Mouse (Mus musculus): ENCODE data around the gene Gmfb. TPM values are rescaled to one million over a fixed set of nuclear protein-coding genes. Genes with fewer than 3 reads are reported as not detected.
"Not testable (repeated sequence)": the region's sequence is repeated elsewhere in the genome, so short reads cannot be mapped to it uniquely, and the experiment has no call there.

Gene Gmfb
- 100 to 1,000 TPM; 118 to 172 (median 163) TPM for total RNA-seq (2022)

DNA sequence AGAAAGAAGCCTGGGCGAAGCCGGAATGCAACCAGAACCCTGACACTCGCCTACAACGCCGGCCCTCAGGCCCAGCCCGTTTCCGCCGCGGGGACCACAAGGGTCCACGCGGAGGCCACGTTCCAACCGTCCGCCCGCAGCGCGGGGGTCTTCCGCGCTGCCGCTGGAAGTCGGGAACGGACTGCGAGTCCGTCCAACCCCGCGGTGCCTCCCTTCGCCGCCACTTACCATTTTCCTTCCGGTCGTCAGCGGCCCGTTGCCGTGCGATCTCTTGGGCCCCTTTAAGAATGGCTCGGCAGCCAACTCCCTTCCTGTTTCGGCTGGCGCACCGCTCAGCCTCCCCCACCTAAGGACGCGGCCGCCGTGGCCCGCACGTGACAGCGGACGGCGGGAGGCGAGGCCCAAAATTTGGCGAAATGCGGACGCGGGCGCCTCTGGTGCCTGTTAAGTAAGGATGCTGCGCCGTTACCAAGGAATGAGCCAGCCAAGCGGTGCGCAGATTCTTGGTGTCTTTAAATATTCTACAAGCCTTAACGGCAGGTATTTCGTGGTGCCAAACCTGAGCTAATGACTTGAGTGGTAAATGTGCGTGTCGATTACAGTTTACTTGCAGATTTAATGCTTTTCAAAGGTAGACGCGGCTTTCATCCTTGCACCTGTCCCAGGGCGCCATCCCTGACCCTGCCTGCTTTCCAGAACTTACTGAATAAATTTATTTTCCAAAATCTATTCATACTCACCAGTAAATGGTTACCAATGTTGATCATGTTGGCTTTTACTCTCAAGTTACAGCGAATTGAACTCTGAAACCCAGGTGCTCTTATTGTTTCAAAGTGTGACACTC is at the start of gene Gmfb:
Gmfb (minus strand) TSS at position 370 of the 844 bp plus-strand sequence.
- DNase-seq: peak; percentile 92

DNA sequence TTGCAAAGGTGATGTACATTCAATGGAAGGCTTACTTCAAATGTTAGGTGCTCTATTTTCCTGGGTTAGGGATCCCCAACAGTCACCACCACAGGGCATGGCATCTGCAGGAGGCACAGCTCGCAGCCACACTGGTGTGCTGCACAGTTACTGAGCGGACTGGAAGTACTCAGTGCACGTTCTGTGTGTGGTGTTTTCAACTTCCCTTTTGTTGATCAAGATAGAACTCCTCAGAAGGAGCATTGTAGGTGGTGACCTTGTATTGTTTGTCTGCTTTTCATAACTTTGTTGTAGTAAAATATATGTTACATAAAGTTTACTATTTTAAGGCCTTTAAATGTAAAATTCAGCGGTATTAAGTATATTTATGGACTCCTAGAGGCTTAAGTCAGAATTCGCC is 40.9 kb upstream of the Gmfb start:
- DNase-seq: no peak

DNA sequence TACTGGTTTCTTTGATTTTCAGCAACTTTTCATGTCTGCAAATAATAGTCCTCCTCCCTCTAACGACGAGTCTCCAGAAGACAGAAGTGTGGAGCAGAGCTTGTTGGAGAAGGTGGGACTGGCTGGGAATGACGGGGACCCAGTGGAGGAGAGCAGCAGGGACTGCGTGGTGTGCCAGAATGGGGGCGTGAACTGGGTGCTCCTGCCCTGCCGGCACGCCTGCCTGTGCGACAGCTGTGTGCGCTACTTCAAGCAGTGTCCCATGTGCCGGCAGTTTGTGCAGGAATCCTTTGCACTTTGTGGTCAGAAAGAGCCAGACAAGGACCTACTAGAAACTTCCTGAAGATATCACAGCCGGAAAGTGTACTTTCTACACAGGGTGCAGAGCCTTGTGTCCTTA is 31.6 kb upstream of the Gmfb start:
- DNase-seq: no peak

DNA sequence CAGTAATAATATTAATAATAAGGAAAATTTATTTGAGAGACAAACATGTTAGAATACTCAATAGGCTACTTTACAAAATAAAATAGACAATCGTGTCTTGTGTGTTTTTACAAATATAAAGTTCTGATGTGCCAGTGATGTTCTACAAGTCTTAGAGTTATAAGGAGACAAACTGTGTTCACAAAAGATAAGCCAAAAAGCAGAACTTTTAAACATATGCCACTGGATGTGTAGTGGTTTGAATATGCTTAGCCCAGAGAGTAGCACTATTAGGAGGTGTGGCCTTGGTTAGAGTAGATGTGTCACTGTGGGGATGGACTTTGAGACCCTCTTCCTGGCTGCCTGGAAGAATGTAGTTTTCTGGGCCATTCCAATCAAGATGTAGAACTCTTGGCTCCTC is 27.7 kb upstream of the Gmfb start:
- no peak for DNase-seq

DNA sequence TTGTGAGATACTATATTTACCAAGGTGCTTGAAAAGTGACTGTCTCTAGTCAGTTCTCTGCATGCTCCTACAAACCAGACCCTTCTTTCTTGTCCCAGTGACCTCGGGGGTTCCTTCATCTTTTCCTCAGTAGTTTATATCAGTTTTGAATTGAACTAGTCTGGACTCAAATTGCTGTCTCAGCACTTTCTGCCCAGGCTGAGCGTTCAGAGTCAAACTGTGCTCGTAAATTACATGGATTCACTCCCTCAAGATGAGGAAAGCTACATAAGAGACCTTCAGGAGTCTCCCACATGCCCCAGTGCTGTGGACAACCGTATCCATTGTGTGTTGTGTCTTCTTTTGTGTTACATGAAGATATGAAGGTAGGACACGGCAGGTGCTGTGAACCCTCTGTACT is 26.7 kb upstream of the Gmfb start:
- DNase-seq: no peak

DNA sequence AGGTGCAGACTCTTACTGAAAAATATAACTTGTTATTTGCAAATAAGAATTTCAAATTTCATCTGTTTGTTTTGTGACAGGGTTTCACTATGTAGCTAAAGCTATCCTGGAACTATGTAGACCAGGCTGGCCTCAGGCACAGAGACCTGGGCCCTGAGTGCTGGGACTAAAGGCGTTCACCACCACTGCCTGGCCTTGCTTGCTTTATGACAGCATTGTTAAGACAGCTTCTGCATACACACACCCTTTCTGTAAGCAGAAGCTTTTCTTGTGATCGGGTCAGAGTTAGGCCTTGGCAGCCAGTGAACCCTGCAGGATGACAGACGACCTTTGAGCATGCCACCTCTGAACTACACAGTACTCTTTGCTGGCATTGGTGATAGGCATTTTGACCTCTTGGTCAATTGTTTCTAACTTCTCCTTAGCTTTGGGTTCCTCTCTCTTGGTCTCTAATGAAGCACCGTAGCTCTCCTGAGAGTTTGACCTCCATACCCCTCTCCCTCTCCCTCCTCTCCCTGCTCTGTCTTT is 26.1 kb upstream of the Gmfb start:
- no peak for DNase-seq

DNA sequence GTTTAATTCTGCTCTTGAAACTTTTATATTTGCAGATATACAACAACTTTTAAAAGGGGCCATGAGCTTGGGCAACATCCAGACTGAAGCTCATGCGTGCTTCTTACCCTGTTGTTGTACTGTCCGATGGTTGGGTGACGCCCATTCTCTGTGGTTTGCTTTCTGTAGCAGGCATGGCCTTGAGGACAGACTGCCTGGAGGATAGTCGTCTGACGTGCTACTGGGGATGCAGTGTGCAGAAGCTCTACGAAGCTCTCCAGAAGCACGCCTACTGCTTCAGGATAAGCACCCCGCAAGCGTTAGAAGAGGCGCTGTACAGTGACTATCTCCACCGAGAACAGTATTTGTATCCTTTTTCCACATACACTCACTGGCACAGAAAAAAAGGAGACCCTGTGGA is 23.7 kb upstream of the Gmfb start:
- DNase-seq: no peak

DNA sequence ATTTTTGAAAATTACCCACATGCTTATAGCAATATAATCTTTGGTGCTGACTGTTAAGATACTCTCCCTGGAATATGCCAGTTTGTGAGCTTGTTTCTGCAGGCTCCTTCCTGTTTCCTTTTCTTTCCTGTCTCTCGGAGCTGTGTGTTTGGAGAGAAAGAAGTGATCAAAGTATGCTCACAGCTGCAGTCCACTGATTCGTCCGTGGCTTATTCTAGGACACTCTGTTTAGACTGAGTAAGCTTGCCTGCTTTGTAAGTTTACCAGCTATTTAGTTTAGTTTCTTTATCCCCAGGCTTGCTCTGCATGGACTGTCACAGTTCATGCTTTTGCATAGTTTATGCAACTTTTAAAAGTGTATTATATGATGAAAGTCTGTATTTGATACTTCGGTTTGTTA is 17.3 kb upstream of the Gmfb start:
- no peak for DNase-seq

DNA sequence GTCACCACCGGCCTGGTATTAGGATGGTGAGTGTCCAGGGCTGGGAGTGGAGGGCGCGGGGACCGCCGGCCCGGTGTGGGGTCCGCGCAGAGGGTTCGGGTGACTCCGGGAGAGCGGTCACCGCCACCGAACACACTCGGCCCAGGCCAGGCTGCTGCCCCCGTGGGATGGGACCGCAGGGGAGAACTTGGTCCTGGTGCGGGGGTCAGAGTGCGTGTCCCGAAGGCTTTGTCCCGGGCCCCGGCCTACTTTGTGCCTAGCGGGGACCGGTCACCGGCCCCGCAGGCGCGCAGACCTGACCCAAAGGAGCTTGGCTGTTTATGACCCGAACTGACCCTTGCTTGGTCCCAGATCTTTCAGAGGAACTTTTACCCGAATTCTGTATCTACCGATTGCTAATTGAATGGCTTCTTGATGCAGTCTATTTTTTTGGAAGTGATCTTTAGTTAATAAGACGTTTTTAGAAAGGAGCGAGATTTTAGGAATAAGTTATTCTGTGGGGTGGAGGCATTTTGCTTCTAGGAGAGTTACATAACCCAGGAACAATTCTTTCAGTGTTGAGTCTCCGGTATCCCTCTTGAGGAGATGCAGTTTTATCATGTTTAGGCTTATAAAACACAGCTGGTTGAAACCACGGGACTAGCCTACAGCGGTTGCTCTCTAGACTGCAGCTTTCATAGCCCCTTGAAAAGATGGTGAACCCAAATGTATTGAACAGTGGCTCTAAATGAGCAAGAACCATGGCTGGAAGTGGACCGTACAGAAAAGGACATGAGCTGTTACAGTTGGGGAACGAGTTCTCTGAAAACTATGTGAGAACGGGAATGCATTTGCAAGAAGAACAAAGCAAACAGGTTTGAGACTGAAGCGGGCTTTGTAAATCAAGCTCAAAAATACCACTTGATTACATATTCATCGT is 10.6 kb upstream of the Gmfb start:
- no peak for DNase-seq

DNA sequence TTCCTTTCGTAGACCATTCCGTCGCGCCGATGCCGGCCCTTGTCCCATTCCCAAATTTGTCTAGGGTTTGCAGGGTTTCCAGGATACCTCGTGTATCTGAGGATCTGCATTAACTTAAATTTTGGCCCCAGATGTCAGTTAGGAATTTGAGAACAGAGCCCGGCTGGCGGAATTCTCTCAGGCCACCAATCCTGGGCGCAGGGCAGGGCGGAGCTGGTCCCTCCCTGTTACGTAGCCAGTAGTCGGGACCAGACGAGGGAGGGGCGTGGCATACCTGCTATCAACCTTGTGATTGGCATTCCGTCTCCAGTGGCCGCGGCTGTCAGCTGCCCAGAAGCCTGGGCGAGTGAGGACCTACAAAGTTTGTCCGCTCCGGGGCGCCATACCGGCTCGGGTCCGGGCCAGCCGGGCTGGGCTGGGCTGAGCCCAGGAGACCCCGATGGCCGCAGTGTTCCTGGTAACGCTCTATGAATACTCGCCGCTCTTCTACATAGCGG is 9.8 kb upstream of the Gmfb start, which contains the start of gene Cgrrf1:
Cgrrf1 (plus strand) TSS at position 289 of the 497 bp plus-strand sequence.
- peak; percentile 97 for DNase-seq

DNA sequence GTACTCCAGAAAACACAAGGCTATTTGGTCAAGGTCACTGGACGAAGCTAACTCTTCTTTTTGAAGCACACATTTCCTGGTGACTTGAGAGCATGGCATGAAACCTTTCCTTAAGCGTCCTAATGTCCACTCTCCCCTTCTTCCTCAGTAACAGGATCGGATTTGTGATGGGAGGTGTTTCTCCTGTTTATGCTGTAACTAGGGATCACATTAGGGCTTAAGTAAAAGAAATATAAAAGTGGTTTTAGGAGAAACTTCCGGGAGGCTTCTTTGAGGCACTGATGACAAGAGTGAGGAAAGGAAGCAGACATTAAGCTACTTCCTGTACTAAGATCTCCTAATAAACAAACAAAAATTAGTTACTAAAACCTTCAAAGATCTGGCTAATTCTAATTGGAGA is 9.3 kb upstream of the Gmfb start:
- no peak for DNase-seq

DNA sequence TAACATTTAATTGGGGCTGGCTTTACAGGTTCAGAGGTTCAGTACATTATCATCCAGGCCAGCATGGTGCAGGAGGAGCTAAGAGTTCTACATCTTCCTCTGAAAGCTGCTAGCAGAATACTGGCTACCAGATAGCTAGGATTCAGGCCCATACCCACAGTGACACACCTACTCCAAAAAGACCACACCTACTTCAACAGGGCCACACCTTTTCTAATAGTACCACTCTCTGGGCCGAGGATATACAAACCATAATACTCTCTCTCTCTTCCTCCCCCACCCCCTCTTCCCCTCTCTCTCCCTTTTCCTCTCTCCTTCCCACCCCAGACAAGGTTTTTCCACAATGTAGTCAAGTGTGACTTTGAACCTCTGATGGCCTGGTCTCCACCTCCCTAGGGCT is 5.4 kb upstream of the Gmfb start:
- DNase-seq: no peak

DNA sequence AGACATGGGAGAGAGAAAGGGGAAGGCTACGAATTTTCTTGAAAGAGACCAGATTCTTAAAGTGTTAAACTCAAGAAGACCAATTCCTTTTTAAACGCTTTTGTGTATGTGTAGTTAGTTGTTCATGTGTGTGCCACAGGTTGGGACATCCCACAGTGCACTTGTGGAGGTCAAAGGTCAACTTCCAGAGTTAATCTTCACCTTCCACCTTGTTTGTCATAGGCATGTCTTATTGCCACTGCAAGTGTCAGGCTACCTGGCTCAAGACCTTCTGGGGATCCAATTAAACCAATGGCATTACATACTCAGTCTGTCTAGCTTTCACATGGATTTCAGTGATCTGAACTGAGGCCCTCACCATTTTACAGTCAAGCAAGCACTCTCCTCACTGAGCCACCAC is 2.0 kb upstream of the Gmfb start:
- no peak for DNase-seq

DNA sequence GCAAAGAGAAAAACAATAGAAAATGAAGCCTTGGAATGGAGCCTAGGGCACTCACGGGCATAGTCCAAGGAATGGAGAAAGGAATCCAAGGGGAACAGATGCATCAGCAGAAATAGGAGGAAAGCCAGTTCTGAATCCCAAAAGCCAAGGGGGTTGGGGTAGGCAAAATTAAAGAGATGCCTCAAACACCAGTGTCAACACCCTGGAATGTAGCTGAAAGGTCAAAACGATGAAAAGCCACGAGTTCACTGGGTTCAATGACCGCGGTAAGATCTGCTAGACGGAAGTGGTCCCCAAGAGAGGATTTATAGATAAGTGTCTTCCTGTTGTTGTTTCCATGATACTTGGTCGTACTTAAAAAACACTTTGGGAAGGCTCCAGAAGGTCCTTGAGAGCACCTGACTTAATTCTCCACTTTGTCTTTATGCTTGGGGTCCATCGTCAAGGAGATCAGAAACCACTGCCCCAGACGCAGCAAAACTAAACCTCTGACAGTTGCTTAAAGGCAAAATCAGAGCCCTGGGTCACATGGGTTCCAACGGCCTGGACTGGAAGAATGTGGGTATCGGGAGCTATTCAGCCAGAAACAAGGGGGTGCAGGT is 670 bp downstream of the Gmfb start:
- DNase-seq: peak; percentile 31

DNA sequence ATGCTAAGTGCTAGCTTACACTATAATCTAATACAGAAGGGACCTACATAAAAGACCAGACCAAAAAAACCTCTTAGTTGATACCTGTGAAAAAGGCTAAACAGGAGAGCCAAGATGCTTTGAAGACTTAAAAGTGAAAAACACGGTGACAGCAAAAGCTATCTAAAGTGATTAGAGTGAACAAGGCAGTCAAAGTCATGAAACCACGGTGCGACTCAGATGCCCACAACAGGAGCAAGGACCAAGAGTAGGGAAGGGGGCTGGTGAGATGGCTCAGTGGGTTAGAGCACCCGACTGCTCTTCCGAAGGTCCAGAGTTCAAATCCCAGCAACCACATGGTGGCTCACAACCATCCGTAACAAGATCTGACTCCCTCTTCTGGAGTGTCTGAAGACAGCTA is 2.1 kb downstream of the Gmfb start:
- DNase-seq: not testable (repeated sequence)

DNA sequence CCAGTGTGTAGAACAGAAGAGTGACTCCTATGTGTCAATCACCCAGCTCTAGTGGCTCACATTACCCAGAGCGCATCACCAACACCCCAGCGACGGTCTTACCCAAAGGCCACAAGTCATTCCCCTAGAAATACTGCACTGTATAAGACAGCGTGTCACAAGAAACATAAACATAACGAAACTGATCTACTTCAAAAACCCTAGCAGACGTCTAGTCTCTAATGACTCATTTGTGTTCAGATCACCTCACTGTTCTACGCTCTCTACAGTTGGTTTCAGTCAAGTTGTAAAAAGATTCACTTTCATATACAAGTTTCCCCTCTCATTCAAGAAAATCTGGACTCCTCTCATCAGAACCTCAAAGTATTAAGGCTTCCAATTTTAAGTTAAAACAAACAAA is 3.3 kb downstream of the Gmfb start:
- DNase-seq: no peak

DNA sequence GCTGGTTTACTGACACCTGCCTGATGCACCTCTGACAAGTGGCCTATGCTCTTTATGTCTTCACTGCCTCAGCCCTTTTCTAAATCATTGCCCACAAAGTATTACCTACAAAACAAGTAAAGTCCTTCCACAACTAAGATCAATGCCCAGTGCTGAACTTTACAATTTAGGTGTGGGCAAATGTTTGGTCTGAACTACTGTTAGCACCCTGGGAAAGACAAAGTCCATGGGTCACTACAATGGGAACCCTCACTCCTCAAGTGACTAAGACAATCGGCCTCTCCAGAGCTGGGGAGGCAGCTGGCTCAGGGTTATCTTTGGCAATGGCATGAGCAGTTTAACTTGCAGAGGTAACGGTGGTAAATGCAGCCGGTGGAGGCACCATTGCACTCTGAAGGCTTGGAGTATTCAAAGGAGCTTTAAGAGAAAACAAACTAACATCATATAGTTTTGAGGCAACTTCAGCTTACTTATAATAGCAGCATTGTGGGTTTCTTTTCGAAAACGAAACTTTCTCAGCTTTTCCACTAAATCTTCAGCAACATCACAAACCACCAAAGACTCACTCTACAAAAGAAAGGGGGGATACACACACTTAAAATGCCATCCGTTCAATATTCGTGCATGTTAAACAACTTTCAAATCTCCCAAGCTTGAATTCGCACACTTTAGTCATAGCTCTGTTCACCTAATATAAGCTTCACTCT is 5.0 kb downstream of the Gmfb start:
- no peak for DNase-seq

DNA sequence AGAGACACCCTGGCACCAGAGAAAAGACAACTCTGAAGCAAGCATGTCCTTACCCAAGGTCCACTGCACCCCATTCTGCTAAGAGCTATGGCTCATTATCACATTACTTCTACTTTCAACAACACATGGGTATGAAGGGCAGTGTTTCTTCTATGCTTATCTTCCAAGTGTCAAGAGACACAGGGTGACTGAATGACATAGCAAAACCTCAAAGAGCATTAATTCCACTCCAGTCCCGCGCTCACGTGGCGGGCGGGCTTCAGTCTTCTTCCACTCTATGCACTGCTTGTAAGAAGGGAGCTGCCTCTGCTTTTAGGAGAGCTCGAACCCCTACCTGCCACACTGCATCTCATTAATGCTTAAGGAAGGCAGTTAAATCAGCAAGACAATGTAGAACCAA is 6.4 kb downstream of the Gmfb start:
- DNase-seq: no peak

DNA sequence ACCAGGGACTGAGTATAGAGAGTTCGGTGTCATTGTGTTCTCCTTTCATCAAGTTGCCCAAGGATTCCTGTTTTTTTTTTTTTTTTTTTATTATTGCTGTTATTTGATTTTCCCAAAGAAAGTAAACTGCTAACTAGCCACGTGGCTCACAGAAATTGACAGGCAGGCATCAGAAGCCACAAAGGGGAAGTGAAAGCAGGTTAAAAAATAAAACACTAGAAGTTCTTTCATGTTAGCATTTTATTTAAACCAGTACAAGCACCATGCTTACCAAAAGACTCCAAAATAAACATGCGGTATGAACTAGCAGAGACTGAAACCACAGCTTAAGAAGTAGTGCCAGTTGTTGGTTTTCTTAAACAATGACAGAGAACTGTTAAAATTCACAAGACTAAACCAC is 14.1 kb downstream of the Gmfb start:
- DNase-seq: no peak

DNA sequence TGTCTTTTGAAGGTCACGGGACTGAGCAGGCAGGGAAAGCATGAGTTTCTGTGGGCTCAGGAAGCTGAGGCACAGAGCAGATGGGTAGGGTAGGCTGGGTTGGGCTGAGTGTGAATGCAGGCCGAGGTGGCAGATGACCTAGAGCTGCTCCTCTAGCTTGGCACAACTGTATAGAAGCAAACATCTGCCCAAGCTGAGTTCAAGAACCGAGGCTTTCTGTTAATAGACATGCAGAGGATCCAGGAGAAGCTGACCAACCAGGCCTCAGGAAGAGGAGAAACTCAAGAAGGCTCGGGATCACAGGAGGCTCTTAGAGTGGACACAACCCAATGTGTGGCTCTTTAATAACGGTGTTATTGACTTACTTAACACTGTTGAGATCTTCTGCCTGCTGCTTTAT is 15.9 kb downstream of the Gmfb start:
- no peak for DNase-seq

DNA sequence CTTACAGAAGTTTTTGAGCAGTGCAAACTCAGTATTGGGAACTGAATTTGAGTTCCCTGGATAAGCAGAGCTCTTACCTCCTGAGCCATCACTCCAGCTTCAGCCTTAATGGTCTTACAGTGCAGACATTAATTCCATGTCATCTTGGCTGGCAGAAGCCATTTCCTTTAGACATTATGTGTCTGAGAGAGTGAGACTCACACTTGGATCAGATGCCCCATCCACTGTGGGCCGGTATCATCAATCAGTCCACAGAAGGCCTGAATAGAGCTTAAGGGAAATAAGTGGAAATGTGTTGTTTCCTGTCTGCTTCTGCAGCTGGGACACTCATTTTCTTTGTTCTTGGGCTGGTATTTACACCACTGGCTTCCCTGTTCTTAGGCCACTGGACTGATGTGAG is 18.3 kb downstream of the Gmfb start:
- no peak for DNase-seq

DNA sequence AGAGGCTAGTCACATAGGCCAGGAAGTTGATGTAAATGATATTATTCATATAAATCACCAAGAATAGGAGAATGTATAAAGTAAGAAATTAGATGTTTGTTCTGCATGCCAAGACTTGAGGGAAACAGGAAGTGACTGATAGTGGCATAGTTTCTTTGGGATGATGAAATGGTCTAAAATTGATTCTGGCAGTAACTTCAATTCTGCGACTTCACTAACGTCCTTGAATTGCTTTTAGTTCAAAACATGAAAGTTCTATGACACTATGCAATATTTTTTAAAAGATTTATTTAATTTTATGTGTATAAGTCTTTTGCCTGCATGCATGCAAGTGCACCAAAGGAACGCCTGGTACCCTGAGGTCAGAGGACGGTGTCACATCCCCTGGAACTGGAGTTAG is 18.8 kb downstream of the Gmfb start:
- DNase-seq: no peak
